Mouse (Mus musculus) lung, adult 2 months (tissue): Measurements from ENCODE around the gene Rrn3. TPM values are rescaled to one million over a fixed set of nuclear protein-coding genes. Genes with fewer than 3 reads are reported as not detected.

ENCODE experiments used
- DNase-seq: peaks from one replicate; pipeline ENCODE4 v3.0.0; 2022
- H3K4me1 ChIP-seq: fragments of 200-500 bp; 2 replicates; pipeline ENCODE4 v1.6.1; 2011; ENCODE audit warnings: low read length; ENCODE audit not compliant: control insufficient read depth, insufficient read depth
- H3K4me3 ChIP-seq: fragments of 200-500 bp; replicated peaks from 2 replicates; pipeline ENCODE3; 2011; ENCODE audit warnings: low read depth, mild to moderate bottlenecking, control low read depth, low read length; ENCODE audit errors: extremely low read depth
- CTCF ChIP-seq: fragments of 200-500 bp; IDR thresholded peaks from 2 replicates; pipeline ENCODE4 v1.5.1; 2011; ENCODE audit warnings: mild to moderate bottlenecking, low read length, control low read depth; ENCODE audit not compliant: insufficient read depth
- POLR2A ChIP-seq: fragments of 200-500 bp; IDR thresholded peaks from 2 replicates; pipeline ENCODE4 v1.6.1; 2011; ENCODE audit warnings: low read depth, mild to moderate bottlenecking, control low read depth, low read length, borderline replicate concordance; ENCODE audit errors: extremely low read depth
- WGBS: fragments of 180-500 bp; shearing (Covaris S2); methylation state at CpG from one replicate; pipeline ENCODE4 v1.1.7; 2018; 5-methylcytosine and 5-hydroxymethylcytosine counted together
- polyA plus RNA-seq: library from polyadenylated mRNA; depleted of rRNA; stranded (reverse); fragments of >200 nt; gene quantifications from 2 replicates; pipeline ENCODE4 v1.2.3, GENCODE M21; 2012; rRNA removed

Gene Rrn3
- polyA plus RNA-seq, 1 experiment = 9.2 TPM

DNA sequence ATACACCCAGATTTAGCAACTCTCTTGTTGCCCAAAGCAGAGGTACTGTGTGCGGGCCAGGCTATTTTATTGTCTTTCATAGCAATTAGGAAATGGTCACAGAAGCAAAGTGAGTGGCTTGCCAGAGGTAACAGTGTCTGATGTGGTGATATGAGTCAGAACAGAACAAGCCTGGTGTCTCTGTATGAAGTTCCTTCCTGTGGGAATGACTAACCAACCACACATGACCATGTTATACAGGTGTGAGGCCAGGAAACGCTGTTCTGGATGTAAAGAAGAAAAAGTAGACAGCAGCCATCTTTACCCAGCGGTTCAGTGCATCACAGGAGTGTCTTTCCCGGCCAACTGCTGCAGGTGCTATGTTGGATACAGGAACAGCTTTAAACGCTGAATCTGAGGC, 64.5 kb downstream of the Rrn3 start:
- no peak for DNase-seq
- TF ChIP-seq POLR2A = no peak
- no peak for TF ChIP-seq CTCF
- Histone ChIP-seq H3K4me3 (no peak overlapping the region), H3K4me1 (peaks cover 3% of the 10 kb centered on the region; the same call in 1 of the 2 replicates)
- 92% methylated on average over 5 of the region's 5 CpGs for WGBS

DNA sequence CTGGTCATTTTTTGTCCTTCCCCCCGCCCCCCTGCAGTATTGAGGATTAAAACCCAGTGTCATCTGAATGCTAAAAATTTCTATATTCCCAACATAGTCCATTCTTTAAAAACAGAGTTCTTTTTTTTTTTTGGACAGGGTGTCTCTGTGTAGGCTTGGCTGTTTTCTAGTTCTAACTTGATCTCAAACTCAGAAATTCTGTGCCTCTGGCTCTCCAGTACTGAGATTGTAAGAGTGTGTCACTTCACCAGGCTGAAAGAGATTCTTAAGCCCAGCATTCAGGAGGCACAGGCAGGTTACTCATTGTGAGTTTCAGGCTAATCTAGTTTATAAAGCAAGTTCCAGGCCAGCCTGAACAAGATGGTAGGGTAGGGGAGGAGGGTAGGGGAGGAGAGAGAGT, 66.2 kb downstream of the Rrn3 start:
- peaks cover 3% of the 10 kb centered on the region; the same call in 1 of the 2 replicates for H3K4me1 ChIP-seq
- H3K4me3 ChIP-seq = no peak overlapping the region
- DNase-seq = no peak
- 93% methylated on average over 1 of the region's 1 CpGs for WGBS
- no peak for TF ChIP-seq POLR2A
- TF ChIP-seq CTCF = no peak

DNA sequence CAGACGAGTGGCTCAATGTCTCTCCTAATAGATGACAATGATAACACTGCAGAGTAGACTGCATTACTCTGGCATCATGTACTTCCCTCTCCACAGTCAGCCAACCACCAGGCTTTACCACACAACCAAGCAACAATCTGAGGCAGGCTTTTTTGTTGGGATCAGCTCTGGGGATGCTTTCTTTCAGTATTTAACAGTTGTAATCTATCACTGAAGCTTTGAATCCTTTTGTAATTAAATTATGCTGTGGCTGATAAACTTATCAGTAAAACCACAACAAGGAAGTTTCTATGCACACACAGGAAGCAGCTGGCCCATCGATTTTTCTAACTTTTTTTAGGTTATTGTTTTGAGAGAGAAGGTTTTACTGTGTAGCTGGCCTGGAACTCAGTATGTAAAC, 67.8 kb downstream of the Rrn3 start:
- TF ChIP-seq POLR2A = no peak
- no peak for TF ChIP-seq CTCF

DNA sequence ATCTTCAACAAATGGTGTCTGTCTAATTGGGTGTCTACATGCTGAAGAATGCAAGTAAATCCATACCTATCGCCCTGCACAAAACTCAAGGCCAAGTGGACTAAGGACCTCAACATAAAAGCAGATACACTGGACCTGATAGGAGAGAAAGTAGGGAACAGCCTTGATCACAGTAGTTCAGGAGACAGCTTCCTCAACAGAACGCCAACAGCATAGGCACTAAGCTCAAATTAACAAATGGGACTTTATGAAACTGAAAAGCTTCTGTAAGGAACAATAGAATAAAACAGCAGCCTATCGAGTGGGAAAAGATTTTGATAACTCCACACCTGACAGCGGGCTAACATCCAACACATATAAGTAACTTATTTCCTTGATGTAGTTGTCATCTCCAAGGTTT, 70.9 kb downstream of the Rrn3 start:
- WGBS = 91% methylated on average over 4 of the region's 4 CpGs
- Histone ChIP-seq H3K4me1 (peaks cover 3% of the 10 kb centered on the region; the same call in 1 of the 2 replicates), H3K4me3 (no peak overlapping the region)
- no peak for TF ChIP-seq POLR2A
- TF ChIP-seq CTCF = no peak
- DNase-seq = no peak

More for the DNA sequence above, 67.8 kb downstream of the Rrn3 start:
- DNase-seq = no peak
- WGBS = 26% methylated on average over 2 of the region's 2 CpGs
- no peak overlapping the region for H3K4me3 ChIP-seq
- peaks cover 3% of the 10 kb centered on the region; the same call in 1 of the 2 replicates for H3K4me1 ChIP-seq

DNA sequence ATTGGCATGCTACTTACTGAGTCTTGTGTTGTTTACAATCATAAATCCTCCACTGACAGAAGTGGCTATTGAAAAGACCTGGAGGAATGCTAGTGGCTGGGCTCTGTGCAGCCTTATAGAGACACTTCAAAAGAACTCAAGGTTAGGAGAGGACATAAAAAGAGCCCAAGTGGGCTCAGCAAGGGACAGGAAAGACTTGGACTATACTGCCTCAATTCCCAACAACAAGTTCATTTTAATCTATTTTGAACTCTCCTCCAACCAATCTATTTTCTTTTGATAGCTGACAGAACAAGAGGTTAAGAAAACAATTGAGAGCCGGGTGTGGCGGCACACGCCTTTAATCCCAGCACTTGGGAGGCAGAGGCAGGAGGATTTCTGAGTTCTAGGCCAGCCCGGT, 73.4 kb downstream of the Rrn3 start:
- no peak for DNase-seq
- 92% methylated on average over 4 of the region's 4 CpGs for WGBS
- TF ChIP-seq POLR2A = no peak

More for the DNA sequence above, 73.4 kb downstream of the Rrn3 start:
- Histone ChIP-seq H3K4me1 (no peaks in the 10 kb centered on the region), H3K4me3 (no peak overlapping the region)

Other genes starting within 250 kb of the Rrn3 start
- 9.3 and 15.1 TPM in 2 replicates for gene Parn, start 112.5 kb upstream of the Rrn3 start, polyA plus RNA-seq
- 17.3 and 21.7 TPM in 2 replicates for gene Bfar, start 108.8 kb upstream of the Rrn3 start, polyA plus RNA-seq
- 0.79 and 1.2 TPM in 2 replicates for gene 3110001I22Rik, start 108.8 kb upstream of the Rrn3 start, polyA plus RNA-seq
- gene Pla2g10, start 49.7 kb upstream of the Rrn3 start, polyA plus RNA-seq = 0.97 TPM in 1 of 2 replicates, not detected in the other
- gene Ntan1, start 38.1 kb downstream of the Rrn3 start, polyA plus RNA-seq = 55.5 and 65.8 TPM in 2 replicates
- 60.8 and 84.5 TPM in 2 replicates for gene Pdxdc1, start 122.4 kb downstream of the Rrn3 start, polyA plus RNA-seq
- gene Mpv17l, start 122.5 kb downstream of the Rrn3 start, polyA plus RNA-seq = 11.5 and 13.0 TPM in 2 replicates
- gene 2900011O08Rik, start 205.9 kb downstream of the Rrn3 start, polyA plus RNA-seq = 0.20 TPM in 1 of 2 replicates, not detected in the other
- gene Ifitm7, start 206.2 kb downstream of the Rrn3 start, polyA plus RNA-seq = not detected in 2 replicates